24 mouse cellular contexts compared by ENCODE assay signal in genomic region chr5:147814971-147815370, GRCm38 (mm10). TPM values are rescaled to one million over a fixed set of nuclear protein-coding genes. Genes with fewer than 3 reads are reported as not detected.
A peak's percentile ranks its signal among the peaks of the same experiment; 100 is the strongest.
DNase-seq lines count a peak whose midpoint lies in the region; ATAC-seq lines count a peak whose summit lies in the region.
"Had no signal": no experiment of that assay in that cellular context is flagged by ENCODE, and none has a peak within 500 bp of the region (broad histone marks: within the 10 kb centered on the region; RNA-seq: fewer than 3 reads in every experiment).

No protein-coding gene starts in this region.

- peak; percentile 27 for DNase-seq in kidney, postnatal 10 days
- DNase-seq in kidney, postnatal 25 days: no peak
- peak; percentile 43 for DNase-seq in A20 (ENCODE audit: low read depth, low spot score)
- peak; percentile 50 for DNase-seq in R1 (ENCODE audit: low read depth, low spot score)
- DNase-seq in testis, postnatal 10 days (ENCODE audit: low spot score): peak; percentile 64
- no peak for DNase-seq in spleen, postnatal 14 days (ENCODE audit: low spot score in 2 of 2)
- no peak for DNase-seq in midbrain, embryonic 11.5 days (ENCODE audit: low spot score, missing footprints)
- DNase-seq: cerebellum, adult 11 months; cerebellum, adult 2 months; cerebellum, adult 9-11 months; cerebellum, postnatal 25 days; gastrocnemius, postnatal 10 days; gastrocnemius, postnatal 36 days; heart, postnatal 10 days; heart, postnatal 36 days had no signal

- H3K27me3 ChIP-seq in midbrain, embryonic 11.5 days (ENCODE audit: control insufficient read depth, insufficient read depth, low read length): no peaks in the 10 kb centered on the region
- H3K27me3 ChIP-seq: embryonic facial prominence, embryonic 12.5 days; embryonic facial prominence, embryonic 15.5 days; forebrain, embryonic 15.5 days; heart, embryonic 12.5 days; heart, embryonic 15.5 days; hindbrain, embryonic 13.5 days had no signal

- no peak overlapping the region for H3K4me3 ChIP-seq in midbrain, embryonic 11.5 days (ENCODE audit: low read depth, low read length)
- H3K4me3 ChIP-seq: embryonic facial prominence, embryonic 12.5 days; embryonic facial prominence, embryonic 15.5 days; forebrain, embryonic 15.5 days; heart, embryonic 12.5 days; heart, embryonic 15.5 days; hindbrain, embryonic 10.5 days; hindbrain, embryonic 13.5 days had no signal

- no peak overlapping the region for H3K9ac ChIP-seq in midbrain, embryonic 11.5 days (ENCODE audit: low read length)
- H3K9ac ChIP-seq: embryonic facial prominence, embryonic 12.5 days; embryonic facial prominence, embryonic 15.5 days; forebrain, embryonic 15.5 days; heart, embryonic 12.5 days; heart, embryonic 15.5 days; hindbrain, embryonic 13.5 days had no signal

- 82% methylated on average over 13 of the region's 13 CpGs for WGBS in midbrain, embryonic 11.5 days

- H3K27ac ChIP-seq in midbrain, embryonic 11.5 days (ENCODE audit: low read depth, low read length): no peak overlapping the region
- H3K27ac ChIP-seq: embryonic facial prominence, embryonic 12.5 days; embryonic facial prominence, embryonic 15.5 days; forebrain, embryonic 15.5 days; heart, embryonic 15.5 days; hindbrain, embryonic 10.5 days; hindbrain, embryonic 13.5 days had no signal

- H3K4me2 ChIP-seq in midbrain, embryonic 11.5 days: no peak overlapping the region
- H3K4me2 ChIP-seq: embryonic facial prominence, embryonic 12.5 days; embryonic facial prominence, embryonic 15.5 days; forebrain, embryonic 15.5 days; heart, embryonic 12.5 days; heart, embryonic 15.5 days; hindbrain, embryonic 13.5 days had no signal

- ATAC-seq in midbrain, embryonic 11.5 days (ENCODE audit: low FRiP score): no peak
- ATAC-seq: CD4-positive, CD25-positive, alpha-beta regulatory T cell, adult 4 months; forebrain, embryonic 15.5 days; hindbrain, embryonic 16.5 days had no signal

- H3K4me1 ChIP-seq in midbrain, embryonic 11.5 days (ENCODE audit: control insufficient read depth, insufficient read depth, low read length): no peaks in the 10 kb centered on the region
- H3K4me1 ChIP-seq: embryonic facial prominence, embryonic 12.5 days; embryonic facial prominence, embryonic 15.5 days; forebrain, embryonic 15.5 days; heart, embryonic 12.5 days; heart, embryonic 15.5 days; hindbrain, embryonic 10.5 days; hindbrain, embryonic 13.5 days had no signal

- no peaks in the 10 kb centered on the region for H3K36me3 ChIP-seq in midbrain, embryonic 11.5 days (ENCODE audit: control insufficient read depth, insufficient read depth, low read length)
- H3K36me3 ChIP-seq: embryonic facial prominence, embryonic 12.5 days; embryonic facial prominence, embryonic 15.5 days; forebrain, embryonic 15.5 days; heart, embryonic 12.5 days; heart, embryonic 15.5 days; hindbrain, embryonic 10.5 days; hindbrain, embryonic 13.5 days had no signal

- no peaks in the 10 kb centered on the region; the same call in 1 of the 2 replicates for H3K9me3 ChIP-seq in midbrain, embryonic 11.5 days (ENCODE audit: control insufficient read depth, low read length)
- H3K9me3 ChIP-seq: embryonic facial prominence, embryonic 15.5 days; forebrain, embryonic 15.5 days had no signal

RNA-seq across cellular contexts. Expression of gene Pomp, which starts 45.3 kb away (rescaled TPM):
- polyA plus RNA-seq in midbrain, embryonic 11.5 days (2014; fragmentation: Nextera tagmentation; extraction: Ambion mirVana): 562 and 573 TPM in 2 replicates

Comparison
In these comparisons a context has a peak if more than half of its experiments do, and no peak if none do; other contexts are left out.
1. DNase-seq: peak in kidney, postnatal 10 days (single experiment), A20 (single experiment), R1 (single experiment) and testis, postnatal 10 days (single experiment); none in kidney, postnatal 25 days (0 of 2), spleen, postnatal 14 days (0 of 2) and midbrain, embryonic 11.5 days (single experiment).